Mouse (Mus musculus) macrophage (primary cell): Measurements from ENCODE around the gene Rnf227. TPM values are rescaled to one million over a fixed set of nuclear protein-coding genes. Genes with fewer than 3 reads are reported as not detected.

Experiments used
- H3K27ac ChIP-seq: fragments of 350-480 bp; formaldehyde crosslinking; 2 replicates; pipeline ENCODE4 v1.9.0; 2021
- H3K36me3 ChIP-seq: fragments of 350-480 bp; formaldehyde crosslinking; 2 replicates; pipeline ENCODE4 v1.9.0; 2021; ENCODE audit errors: inconsistent target
- H3K4me3 ChIP-seq: fragments of 350-480 bp; formaldehyde crosslinking; 2 replicates; pipeline ENCODE4 v1.9.0; 2021; ENCODE audit errors: inconsistent target
- H3K79me2 ChIP-seq: fragments of 350-480 bp; formaldehyde crosslinking; 2 replicates; pipeline ENCODE4 v1.9.0; 2021; ENCODE audit errors: inconsistent target
- WGBS: methylation state at CpG from one replicate; pipeline ENCODE4 v1.1.7; 2026; ENCODE audit warnings: inconsistent platforms; ENCODE audit not compliant: missing documents; 5-methylcytosine and 5-hydroxymethylcytosine counted together
- polyA plus RNA-seq: library from polyadenylated mRNA; stranded (reverse); fragments of 250-400 nt; gene quantifications from 3 replicates; pipeline ENCODE4 v1.2.4, GENCODE M21; 2018; ENCODE audit warnings: inconsistent platforms

Rnf227 gene
- polyA plus RNA-seq, 1 experiment from 2014 or later: 4.4 TPM

GRCm38 (mm10) chr11:69370817-69371215 is 30.6 kb downstream of the Rnf227 start:
- Histone ChIP-seq H3K79me2 (peaks cover under 1% of the 10 kb centered on the region; the same call in 1 of the 2 replicates), H3K36me3 (no peaks in the 10 kb centered on the region), H3K27ac (no peak overlapping the region), H3K4me3 (no peak overlapping the region)
- 75% methylated on average over 7 of the region's 9 CpGs for WGBS

DNA sequence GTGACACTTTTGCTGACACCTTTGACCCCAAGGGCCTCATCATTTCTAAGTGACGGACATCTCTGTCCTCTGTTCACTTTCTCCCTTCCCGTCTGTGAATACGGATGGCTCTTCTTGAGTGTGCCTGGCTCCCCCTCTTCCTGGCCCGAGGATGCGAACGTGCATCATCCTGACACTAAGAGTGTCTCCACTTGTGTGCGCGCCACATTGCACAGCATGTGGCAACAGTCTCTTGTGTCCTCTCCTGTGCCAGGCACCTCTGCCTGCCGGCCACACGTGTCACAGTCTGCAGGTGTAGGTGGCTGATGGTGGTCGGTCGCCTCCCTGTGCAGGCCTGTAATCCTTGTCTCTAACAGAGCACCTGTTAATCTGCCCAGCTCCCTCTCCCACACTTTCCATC is 31.3 kb downstream of the Rnf227 start:
- no peak overlapping the region for H3K27ac ChIP-seq
- no peaks in the 10 kb centered on the region for H3K36me3 ChIP-seq
- WGBS: 88% methylated on average over 12 of the region's 12 CpGs
- H3K4me3 ChIP-seq: no peak overlapping the region
- no peaks in the 10 kb centered on the region for H3K79me2 ChIP-seq

DNA sequence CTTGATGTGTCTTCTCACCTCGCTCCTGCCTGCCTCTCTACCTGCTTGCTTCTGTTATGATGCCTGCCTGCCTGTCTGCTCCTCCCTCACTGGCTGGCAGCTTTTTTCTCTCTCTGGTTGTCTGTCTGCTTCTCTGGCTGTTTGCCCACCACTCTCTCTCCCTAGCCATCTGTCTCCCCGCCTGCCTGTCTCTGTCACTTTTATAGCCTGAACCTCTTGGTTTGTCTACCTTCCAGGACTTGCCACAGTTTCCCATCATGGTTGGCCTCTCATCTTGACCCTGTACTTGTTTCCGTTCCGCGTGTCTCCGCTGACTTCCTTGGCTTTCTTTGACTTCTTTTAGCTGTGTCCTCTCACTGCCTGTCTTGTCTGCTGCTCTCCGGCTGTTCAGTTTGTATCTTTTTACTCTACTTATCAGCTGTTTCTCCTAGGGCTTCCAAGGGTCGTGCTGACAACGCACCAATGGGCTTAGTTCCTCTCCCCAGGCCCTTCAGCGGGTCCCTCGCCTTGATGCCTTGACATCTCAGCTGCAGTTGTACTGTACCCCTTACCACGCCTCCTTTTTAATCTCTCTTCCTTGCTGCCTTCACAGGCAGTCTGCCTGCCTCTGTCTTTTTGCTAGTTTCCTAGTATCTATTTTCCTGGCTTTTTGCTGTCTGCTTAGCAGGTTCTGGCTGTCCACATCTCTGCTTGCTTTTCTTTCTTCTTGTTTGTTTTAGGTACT is 32.0 kb downstream of the Rnf227 start:
- Histone ChIP-seq H3K79me2 (no peaks in the 10 kb centered on the region), H3K27ac (no peak overlapping the region), H3K4me3 (no peak overlapping the region), H3K36me3 (no peaks in the 10 kb centered on the region)
- WGBS: 76% methylated on average over 12 of the region's 12 CpGs

DNA sequence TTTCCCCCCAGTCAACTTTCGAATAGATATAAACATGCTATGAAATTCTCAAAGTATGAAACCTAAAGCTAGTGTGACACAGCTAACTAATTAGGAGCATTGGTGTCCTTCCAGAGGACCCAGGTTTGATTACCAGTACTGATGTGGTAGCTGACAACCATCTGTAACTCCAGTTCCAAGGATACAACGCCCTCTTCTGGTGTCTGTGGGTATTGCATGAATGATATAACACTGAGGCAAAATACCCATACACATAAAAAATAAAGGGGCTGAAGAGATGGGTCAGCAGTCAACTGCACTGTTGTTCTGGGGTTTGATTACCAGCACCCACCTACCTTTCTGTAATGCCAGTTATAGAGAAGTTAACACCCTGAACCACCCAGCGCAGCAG is 32.5 kb downstream of the Rnf227 start:
- Histone ChIP-seq H3K79me2 (no peaks in the 10 kb centered on the region), H3K36me3 (no peaks in the 10 kb centered on the region), H3K4me3 (no peak overlapping the region), H3K27ac (no peak overlapping the region)
- 64% methylated on average over 3 of the region's 3 CpGs for WGBS

- Histone ChIP-seq H3K79me2 (no peaks in the 10 kb centered on the region), H3K27ac (no peak overlapping the region), H3K36me3 (no peaks in the 10 kb centered on the region), H3K4me3 (no peak overlapping the region)
- WGBS: 92% methylated on average over 16 of the region's 16 CpGs
Observed at GRCm38 (mm10) chr11:69373223-69373965, 33.1 kb downstream of the Rnf227 start.

DNA sequence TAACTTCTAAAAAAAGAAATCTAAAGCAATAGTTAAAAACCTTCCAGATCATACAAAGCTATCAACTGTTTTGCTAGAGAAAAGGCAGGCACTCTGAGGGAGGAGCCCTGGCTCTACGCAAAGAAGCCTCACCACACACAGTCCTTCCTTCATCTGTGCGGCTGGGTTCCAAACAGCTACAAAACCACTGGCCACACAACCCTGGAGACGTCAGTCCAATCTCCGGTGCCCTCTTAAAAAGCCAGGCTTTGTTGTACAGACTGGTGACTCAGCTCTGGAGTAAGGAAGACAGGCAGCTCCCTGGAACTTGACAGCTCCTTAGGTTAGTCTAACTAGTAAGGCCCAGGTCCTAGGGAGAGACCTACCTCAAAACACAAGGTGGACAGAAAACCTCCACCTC is 35.4 kb downstream of the Rnf227 start:
- no peak overlapping the region for H3K27ac ChIP-seq
- H3K79me2 ChIP-seq: no peaks in the 10 kb centered on the region
- 77% methylated on average over 4 of the region's 4 CpGs for WGBS
- H3K36me3 ChIP-seq: no peaks in the 10 kb centered on the region
- H3K4me3 ChIP-seq: no peak overlapping the region

GRCm38 (mm10) chr11:69377766-69378165 is 37.5 kb downstream of the Rnf227 start:
- Histone ChIP-seq H3K4me3 (no peak overlapping the region), H3K27ac (no peak overlapping the region), H3K79me2 (no peaks in the 10 kb centered on the region), H3K36me3 (no peaks in the 10 kb centered on the region)
- WGBS: 63% methylated on average over 3 of the region's 3 CpGs

GRCm38 (mm10) chr11:69379600-69379999 is 39.3 kb downstream of the Rnf227 start:
- H3K4me3 ChIP-seq: no peak overlapping the region
- 31% methylated on average over 3 of the region's 3 CpGs for whole genome bisulfite sequencing
- H3K36me3 ChIP-seq: no peaks in the 10 kb centered on the region
- H3K79me2 ChIP-seq: no peaks in the 10 kb centered on the region
- peak overlapping the region; percentile 59 for H3K27ac ChIP-seq

- Histone ChIP-seq H3K79me2 (no peaks in the 10 kb centered on the region), H3K36me3 (no peaks in the 10 kb centered on the region), H3K4me3 (no peak overlapping the region), H3K27ac (no peak overlapping the region)
- WGBS: 92% methylated on average over 6 of the region's 6 CpGs
Observed at GRCm38 (mm10) chr11:69381356-69381755, 41.1 kb downstream of the Rnf227 start.

GRCm38 (mm10) chr11:69382478-69383105 is 42.3 kb downstream of the Rnf227 start:
- H3K4me3 ChIP-seq: no peak overlapping the region
- H3K27ac ChIP-seq: no peak overlapping the region
- WGBS: 93% methylated on average over 10 of the region's 10 CpGs
- no peaks in the 10 kb centered on the region for H3K79me2 ChIP-seq
- no peaks in the 10 kb centered on the region for H3K36me3 ChIP-seq

DNA sequence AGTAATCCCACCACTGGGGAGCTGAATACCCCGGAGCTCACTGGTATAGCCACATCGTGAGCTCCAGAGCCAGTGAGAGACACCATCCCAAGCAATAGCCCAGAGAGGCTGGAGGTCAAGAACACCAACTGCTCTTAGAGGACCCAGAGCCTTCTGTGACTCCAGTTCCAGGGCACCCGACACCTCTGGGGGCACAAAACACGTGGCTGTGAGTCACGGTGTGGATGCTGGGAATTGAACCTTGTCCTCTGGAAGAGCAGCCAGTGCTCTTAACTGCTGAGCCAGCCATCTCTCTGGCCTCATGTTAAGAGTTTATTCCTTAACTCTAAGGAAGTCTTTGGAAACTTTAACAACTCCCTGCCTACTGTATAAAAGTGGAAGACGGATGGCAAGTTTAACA is 44.7 kb downstream of the Rnf227 start:
- Histone ChIP-seq H3K27ac (no peak overlapping the region), H3K79me2 (no peaks in the 10 kb centered on the region), H3K36me3 (no peaks in the 10 kb centered on the region), H3K4me3 (no peak overlapping the region)
- WGBS: 96% methylated on average over 6 of the region's 6 CpGs

- H3K27ac ChIP-seq: no peak overlapping the region
- H3K79me2 ChIP-seq: no peaks in the 10 kb centered on the region
- no peaks in the 10 kb centered on the region for H3K36me3 ChIP-seq
- 82% methylated on average over 5 of the region's 7 CpGs for WGBS
- H3K4me3 ChIP-seq: no peak overlapping the region
Observed at GRCm38 (mm10) chr11:69386758-69387157, 46.5 kb downstream of the Rnf227 start.

DNA sequence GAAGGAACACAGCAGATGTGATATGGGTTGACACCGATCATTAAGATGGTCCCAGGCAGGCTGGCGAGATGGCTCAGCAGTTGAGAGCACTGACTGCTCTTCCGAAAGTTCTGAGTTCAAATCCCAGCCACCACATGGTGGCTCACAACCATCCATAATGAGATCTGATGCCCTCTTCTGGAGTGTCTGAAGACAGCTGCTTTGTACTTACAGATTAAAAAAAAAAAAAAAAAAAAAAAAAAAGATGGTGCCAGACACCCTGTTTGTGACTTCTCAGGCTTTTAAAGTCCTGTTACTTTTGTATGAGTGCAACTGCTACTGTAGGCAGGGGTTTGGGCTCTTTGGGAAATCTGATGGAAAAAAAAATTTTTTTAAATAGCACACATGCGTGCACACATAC is 48.4 kb downstream of the Rnf227 start:
- Histone ChIP-seq H3K36me3 (no peaks in the 10 kb centered on the region), H3K4me3 (no peak overlapping the region), H3K79me2 (no peaks in the 10 kb centered on the region), H3K27ac (no peak overlapping the region)
- WGBS: 88% methylated on average over 4 of the region's 4 CpGs

DNA sequence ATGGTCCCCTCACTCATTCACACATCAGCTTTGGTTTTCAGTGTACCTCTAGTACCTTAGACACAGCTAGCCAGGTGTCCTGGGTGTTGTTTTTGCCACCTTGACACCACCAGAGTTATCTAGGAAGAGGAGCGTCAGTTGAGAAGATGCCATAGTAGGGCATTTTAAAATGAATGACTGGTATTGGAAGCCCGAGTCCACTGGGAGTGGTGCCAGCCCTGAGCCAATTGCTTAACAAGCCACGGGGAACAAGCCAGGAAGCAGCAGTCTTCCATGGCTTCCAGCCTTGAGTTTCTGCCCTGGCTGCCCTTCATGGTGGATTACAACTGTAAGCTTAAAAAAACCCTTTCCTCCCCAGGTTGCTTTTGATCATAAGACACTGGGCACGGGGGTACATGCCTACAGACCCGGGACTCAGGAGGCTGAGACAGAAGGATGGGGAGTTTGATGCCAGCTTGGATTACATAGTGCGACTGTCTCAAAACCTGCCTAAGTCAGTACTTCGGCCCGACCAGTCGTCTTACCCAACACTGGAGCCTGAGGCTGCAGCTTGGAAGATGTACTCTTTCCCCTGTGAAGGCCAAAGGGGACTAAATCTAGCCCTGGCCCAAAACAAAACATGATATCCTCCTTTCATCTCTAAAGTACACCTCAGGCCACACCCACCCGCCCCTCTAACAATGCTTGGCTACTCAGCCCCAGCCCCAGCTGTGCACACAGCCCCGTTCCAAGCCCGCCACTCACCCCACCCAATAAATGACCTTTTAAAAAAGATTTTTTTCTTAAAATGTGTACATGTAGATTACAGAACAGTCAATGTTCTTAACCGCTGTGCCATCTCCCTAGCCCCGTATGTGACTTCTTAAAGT is 49.5 kb downstream of the Rnf227 start:
- no peak overlapping the region for H3K4me3 ChIP-seq
- H3K27ac ChIP-seq: no peak overlapping the region
- H3K79me2 ChIP-seq: peaks cover 7% of the 10 kb centered on the region; the same call in 1 of the 2 replicates
- 72% methylated on average over 14 of the region's 14 CpGs for WGBS
- H3K36me3 ChIP-seq: no peaks in the 10 kb centered on the region
